Mouse (Mus musculus): ENCODE data around the gene Trim80.

The Trim80 gene

DNA sequence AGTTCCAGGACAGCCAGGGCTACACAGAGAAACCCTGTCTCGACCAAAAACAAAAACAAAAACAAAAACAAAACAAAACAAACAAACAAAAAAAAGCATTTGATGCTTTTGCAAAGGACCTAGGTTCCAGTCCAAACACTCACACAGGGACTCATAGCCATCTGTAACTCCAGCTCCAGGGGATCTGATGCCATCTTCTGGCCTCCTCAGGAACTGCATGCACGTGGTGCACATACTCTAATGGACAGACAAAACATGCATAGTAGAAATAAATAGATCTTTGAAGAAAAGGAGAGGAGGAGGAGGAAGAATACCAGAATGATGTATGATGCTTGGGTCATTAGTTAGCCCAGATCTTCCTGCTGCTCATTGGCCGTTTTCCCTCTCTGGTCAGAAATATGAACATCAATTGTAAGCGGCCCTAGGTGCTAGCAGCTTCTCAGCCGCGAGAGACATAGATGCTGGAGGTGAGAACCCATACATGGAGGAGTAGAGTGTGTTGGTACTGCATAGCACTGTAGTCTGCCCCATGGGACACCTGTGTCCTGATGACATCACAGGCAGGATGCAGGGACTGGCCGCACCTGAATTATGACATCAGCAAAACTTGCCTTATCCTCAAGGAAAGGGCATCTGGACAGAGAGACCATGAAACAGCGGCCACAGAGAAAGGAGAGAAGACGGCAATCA, at the start of gene Trim80:
TSS of gene Trim80 (plus strand) at position 640 of the 690 bp plus-strand sequence.
- DNase-seq (ENCODE audit: low read depth), result peak; percentile 34

DNA sequence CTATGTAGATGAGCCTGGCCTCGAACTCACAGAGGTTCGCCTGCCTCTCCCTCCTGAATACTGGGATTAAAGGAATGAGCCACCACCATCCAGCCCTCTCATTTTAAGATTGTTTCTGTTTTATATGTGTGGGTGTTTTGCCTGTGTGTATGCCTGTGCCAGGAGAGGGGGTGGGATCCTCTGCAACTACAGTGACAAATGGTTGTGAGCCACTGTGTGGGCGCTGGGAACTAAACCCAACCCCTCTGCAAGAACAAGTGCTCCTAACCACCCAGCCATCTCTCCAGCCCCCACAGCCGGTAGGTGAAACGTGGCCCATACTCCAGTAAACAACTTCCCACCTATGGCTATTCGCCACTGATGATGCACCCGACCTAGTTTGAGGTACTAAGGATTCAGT, 49.0 kb upstream of the Trim80 start:
- DNase-seq (ENCODE audit: low read depth), result no peak

DNA sequence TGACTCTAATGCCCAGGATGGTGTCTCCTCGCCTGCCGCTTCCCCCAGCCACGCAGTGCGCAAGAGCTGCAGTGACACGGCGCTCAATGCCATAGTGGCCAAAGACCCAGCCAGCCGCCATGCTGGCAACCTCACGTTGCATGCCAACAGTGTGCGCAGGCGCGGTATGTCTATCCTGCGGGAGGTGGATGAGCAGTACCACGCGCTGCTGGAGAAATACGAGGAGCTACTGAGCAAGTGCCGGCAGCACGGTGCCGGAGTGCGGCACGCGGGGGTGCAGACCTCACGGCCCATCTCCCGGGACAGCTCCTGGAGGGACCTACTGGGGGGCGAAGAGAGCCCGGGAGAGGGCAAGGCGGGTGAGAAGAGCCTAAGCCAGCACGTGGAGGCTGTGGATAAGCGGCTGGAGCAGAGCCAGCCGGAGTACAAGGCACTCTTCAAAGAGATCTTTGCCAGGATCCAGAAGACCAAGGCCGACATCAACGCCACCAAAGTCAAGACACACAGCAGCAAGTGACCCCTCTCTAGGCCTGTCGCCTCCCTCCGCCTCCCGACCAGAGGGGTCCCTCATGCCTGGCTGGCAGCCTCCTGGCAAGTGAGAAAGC, 46.5 kb upstream of the Trim80 start:
- DNase-seq (ENCODE audit: low read depth), result no peak

DNA sequence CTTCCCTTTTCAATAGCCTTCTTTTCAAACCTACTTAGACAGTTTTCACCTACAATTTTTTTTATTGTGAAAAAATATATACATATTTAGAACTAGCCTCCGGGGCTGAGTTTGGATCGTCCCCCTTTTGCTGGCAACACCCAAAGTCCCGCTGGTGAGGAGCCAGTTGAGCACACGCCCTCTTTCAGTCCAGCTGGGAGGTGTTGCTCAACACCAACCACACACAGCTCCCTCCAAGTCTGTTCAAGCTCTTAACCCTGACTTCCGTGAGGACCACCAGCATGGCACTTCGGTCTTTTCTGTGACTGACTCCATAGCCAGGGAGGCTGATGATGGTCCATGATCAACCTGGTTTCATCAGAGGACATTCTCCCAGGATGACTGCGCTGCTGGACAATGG, 42.3 kb upstream of the Trim80 start:
- peak; percentile 79 for DNase-seq (ENCODE audit: low read depth)

DNA sequence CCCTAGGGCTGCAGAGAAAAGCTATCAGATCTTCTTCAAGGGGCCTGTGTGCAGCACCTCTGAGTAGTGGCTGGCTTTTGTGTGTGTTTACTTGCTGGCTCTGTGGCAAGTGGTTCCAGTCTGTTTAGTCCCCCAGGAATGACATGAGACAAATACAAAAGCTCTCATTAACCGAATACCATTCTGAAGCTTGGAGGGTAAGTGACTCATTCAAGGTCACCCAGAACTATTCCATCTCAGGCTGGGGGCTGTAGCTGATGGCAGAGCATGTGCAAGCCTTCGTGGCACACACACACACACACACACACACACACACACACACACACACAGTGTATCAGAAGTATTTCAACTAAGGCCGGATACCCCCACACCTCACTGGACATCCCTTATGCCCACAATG, 40.2 kb upstream of the Trim80 start:
- DNase-seq (ENCODE audit: low read depth), result peak; percentile 46

DNA sequence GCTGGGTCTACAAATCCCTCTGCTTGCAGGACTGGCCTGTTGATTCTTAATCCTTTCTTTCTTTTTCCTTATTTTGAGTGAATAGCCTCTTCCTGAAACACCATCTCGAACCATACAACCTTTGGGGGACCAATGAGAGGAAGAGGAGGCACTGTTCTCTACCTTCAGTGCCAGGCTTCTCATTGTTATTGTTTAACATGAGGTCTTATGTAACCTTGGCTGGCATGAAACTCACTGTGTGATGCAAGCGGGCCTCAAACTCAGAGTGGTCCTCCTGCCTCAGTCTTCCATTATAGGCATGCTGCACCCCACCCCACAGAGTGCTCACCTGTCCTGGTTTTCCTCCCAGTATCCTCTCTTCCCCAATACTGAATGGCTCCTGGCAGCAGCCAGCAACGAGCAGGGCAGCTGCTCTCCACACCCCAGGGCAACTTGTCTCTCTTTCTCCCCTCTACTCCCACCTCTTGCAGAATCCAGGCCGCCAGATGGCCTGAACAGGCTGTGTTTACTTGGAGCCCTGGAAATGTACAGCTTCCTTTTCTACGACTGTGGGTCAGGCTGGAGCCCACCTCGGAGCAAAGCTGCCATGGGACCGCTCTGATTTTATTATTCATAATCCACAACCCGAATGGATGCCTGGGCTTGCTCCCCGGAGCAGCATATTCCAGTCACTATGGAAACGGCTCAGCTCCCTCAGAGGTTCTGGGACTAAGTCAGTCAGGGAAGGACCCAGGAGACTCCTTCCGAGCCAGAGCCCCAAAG, 39.5 kb upstream of the Trim80 start:
- DNase-seq (ENCODE audit: low read depth), result peak; percentile 31

DNA sequence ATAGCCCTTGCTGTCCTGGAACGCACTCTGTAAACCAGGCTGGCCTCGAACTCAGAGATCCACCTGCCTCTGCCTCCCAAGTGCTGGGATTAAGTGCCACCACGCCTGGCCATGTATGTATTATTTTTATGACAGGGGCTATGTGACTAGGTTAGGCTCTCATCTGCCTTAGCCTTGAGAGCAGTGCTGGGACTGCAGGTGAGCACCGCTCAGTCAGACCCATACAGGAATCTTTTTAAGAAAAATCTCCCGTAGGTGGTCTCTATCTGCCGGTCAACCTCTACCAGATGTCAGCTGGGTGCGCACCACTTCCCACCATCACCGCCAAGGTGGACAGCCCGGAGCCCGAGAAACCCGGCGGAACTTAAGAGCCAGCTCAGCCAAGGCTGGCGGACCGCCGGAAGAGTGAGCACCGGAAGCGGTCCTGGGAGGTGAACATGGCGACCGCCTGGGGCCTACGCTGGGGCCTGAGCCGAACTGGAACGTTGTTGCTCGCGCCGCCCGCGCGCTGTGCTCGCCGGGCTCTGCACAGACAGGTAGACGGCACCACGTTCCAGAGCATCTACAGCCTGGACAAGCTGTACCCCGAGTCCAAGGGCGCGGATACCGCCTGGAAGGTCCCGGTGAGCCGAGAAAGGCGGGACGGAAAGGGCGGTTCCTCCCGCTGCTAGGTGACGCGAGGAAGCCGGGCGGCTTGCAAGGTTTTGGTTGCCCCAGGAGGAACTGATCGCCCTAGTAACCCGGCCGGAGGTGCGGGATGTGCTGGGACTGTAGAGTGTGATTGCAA, 36.8 kb upstream of the Trim80 start, which contains the start of gene Mrpl58:
TSS of gene Mrpl58 (plus strand) at position 415 of the 787 bp plus-strand sequence.
- peak; percentile 94 for DNase-seq (ENCODE audit: low read depth)

DNA sequence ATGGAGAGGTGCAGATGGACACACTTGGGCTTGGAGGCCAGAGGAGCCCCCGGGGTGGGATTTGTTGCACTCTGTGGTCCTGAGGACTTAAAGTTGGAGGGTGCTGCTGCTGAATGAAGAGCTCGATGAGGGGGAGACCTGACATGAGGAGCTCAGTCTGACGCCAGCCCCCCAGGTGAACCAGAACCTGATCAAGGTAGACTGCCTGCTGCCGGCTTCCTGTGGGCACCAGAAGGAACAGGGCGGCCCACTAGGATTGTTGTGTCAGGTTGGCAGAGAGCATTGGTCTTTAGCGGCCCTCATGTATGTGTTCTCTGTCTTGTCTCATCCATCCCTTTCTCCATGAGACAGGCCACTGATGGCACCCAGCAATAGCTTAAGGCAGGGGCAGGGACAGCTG, 34.6 kb upstream of the Trim80 start:
- DNase-seq (ENCODE audit: low read depth), result no peak

DNA sequence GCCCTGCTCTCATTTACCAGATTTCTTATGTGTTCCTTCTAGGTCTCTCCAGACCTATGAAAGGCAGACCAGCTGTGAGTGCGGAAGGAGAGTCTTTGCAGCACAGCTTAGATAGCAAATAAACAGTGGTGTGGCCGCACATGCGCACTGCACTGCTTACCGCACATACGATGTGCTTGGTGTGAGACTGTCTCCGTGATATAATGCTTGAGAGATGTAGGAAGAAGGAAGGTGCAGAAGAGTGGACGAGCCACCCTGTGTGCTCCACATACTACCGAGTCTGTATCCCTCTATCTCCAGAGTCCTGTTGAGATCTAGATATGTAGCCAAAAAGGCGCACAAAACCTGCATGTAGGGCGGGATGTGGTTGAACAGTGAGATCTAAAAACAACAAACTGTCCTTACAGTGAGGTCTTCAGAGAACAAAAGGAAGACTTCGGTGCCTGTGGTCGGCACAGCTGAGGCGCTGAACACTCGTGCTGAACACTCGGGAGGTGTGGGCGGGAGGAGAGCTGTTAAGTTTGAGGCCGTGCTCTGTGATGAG, 33.4 kb upstream of the Trim80 start:
- no peak for DNase-seq (ENCODE audit: low read depth)

DNA sequence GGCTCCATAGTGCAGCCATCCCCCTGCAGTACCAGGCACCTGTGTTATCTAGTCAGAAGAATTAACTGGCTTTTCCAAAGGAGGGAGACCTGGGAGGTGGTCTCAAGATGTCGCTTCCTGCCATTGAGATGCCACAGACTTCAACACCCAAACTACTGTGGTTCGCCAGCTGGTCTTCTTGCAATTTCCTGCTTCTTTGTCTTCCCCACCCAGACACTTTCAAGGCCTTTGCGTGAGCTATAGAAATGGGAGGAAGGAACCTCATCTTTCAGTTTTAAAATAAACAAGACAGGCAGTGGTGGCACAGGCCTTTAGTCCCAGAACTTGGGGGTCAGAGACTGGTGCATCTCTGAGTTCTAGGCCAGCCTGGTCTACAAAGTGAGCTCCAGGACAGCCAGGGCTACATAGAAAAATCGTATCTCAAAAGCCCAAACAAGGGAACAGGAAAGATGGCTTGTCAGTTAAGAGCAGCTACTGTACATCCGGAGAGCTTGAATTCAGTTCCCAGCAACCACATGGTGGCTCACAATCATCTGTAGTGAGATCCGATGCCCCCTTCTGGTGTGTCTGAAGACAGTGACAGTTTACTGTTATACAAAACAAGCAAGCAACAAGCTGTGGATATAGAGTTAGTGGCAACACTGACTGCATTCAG, 32.0 kb upstream of the Trim80 start:
- DNase-seq (ENCODE audit: low read depth), result no peak

DNA sequence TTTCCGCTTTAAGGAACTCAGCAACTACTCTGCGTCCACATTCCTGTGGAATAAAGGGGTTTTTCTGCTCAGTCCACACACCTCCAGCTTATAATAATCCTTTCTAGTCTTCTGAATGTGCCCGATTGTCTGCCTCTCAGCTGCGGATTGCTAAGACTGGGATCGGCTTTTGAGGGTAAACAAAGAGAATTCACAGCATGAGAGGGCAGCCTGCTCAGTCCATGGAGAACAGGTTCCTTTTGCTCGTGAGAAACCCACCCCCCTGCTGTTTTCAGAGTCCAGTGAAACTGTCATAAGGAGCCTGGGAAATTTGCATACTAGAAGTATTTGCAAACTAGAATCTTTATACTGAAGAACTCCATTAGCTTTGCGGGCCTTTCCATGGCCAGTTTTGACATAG, 30.8 kb upstream of the Trim80 start:
- DNase-seq (ENCODE audit: low read depth), result no peak

DNA sequence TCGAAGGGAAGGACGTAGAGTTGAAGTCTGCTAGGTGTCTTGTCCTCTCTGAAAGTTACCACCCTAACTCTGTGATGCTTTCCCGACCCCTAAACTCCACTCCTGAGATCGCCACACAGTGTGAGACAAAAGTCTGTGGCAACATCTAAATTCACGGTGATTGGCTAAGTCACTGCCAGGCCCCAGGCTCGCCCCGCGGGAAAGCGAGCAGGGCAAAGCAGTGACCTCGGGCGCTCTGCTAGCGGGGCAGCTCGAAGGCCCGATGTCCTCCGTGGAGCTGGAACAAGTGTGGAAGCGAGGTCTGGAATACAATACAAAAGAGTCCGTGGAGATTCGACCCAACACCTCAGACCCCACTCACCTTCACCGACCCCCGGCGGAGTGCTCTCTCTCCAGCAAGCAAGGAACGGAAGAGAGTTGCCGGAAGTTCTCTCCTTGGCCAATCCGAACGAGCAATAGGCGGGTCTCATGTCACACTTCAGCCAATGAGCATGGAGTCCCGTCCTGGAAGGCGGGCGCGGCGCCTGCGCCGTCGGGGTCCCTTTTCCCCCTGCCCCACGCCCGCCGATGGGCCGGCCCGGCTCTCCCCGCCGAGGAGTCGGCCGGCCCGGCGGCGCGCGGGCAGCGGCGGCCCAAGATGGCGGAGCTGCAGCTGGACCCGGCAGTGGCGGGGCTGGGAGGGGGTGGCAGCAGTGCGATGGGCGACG, 20.7 kb upstream of the Trim80 start, which contains the start of the genes Atp5h and Kctd2:
TSS of gene Atp5h (minus strand) at position 432 of the 707 bp plus-strand sequence.
TSS of gene Kctd2 (plus strand) at position 598 of the 707 bp plus-strand sequence.
- peak; percentile 98 for DNase-seq (ENCODE audit: low read depth)

DNA sequence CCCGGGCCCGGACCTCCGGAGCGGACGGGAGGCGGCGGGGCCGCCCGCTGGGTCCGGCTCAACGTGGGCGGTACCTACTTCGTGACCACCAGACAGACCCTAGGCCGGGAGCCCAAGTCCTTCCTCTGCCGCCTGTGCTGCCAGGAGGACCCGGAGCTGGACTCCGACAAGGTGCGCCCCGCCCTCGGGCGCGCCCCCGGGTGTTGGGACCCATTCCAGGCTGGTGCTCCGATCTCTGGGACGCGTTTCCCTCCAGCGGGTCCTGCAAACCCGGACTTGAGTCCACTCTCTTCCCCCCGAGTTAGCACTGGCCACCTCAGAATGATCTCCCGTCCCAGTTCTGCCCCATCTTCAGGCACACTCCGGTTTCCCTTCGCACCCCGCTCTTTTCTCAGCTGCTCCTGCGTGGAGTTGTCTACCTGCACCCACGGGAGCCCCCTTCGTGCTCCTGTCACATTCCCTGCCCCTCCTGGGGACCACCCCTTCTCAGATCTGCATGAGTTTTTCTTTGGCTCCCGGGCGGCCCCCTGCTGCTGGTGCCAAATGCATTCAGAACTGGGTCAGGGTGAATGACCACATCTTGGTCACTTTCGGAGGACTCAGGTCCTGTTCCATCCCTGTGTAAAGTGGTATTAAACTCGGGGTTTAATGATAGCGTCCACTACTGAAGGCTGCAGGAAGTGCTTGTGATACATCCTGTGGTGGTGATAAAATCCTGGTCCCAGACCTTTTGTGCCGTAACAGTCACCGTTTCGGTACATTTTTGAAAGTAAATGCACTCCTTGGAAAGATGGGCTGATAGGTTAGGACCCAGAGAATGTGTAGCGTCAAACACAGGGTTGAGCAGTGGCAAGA, 19.8 kb upstream of the Trim80 start:
- DNase-seq (ENCODE audit: low read depth), result peak; percentile 75

DNA sequence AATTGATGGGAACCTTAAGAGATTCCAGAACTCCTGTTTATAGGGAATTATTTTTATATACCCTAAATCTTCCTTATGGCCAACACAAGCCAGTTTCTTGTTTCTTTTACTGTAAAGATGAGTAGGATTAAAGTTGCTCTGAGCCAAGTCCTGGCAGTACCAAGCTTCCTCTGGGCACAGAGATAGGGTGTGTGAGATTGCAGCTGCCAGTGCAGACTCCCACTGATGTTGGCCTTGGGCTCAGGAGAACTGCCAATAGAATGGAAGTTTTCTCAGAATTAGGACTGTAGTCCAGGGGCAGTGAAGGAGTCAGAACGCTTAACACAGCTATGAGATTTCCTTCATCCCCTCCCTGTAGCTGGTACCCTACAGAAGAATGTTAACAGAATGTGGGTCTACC, 19.0 kb upstream of the Trim80 start:
- DNase-seq (ENCODE audit: low read depth), result peak; percentile 13

DNA sequence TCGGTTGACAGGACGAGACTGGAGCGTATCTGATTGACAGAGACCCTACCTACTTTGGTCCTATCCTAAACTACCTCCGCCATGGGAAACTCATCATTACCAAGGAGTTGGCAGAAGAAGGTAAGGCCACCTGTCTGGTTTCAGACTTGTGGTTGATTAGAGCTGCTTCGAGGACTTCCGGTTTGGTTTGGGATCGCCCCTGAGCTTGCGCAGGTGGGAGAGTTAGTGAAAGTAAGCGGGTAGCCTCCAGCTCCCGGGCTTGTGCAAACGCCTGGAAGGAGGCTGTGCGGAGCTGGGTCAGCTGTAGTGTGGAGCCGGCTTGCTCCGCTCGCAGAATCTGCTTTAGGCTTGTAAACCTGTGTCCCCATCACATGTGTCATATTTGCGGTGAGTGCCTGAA, 18.4 kb upstream of the Trim80 start:
- no peak for DNase-seq (ENCODE audit: low read depth)

DNA sequence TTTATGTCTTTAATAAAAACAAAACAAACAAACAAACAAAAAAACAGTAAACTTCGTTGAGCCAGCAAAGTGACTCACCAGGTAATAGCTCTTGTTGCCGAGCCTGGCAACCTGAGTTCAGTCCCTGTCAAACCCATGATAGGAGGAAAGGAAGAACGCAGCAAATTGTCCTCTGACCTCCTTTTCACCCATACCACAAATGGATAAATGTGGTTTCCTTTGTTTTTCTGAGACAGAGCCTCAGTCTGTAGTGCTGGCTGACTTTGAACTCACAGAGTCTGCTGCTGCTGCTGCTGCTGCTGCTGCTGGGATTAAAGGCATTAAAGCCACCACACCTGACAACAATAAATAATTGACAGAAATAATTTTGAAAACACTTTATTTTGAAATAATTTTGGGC, 17.3 kb upstream of the Trim80 start:
- no peak for DNase-seq (ENCODE audit: low read depth)

DNA sequence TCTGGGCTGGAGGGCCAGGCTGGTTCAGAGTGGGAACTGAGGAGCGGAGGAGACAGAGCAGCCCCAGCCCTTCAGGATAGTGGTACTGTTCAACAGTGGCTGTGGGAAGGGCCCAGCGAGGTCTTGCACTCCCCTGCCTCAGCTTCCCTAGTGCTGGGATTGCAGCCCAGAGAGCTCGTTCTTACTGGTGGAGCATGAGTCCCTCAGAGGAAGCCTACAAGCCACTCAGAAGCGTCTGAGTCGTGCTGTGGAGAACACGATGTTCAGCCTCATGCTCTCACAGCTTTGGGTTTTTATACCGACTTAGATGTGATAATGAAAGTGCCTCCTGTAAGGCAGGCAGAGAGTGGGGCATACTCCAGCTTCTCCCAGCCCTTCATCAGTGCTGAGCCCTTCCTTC, 15.7 kb upstream of the Trim80 start:
- no peak for DNase-seq (ENCODE audit: low read depth)

DNA sequence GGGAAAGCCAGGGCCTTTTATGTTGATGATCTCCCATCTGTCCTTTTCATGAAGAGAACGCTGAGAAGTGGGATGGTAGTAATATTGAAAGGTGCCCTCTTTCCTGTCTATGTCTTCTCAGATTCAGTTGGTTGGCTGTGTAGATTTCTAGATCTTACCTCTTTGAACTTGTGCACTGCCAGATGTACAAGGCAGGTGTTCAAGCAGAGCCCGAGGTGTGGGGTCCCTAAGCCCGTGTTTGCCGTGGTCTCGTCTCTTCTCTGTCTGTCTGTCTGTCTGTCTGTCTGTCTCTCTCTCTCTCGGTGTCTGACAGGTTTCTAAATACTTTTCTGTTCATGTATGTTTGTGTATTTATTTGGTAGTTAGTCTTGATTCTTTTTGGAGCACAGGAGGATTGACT, 14.7 kb upstream of the Trim80 start:
- no peak for DNase-seq (ENCODE audit: low read depth)

DNA sequence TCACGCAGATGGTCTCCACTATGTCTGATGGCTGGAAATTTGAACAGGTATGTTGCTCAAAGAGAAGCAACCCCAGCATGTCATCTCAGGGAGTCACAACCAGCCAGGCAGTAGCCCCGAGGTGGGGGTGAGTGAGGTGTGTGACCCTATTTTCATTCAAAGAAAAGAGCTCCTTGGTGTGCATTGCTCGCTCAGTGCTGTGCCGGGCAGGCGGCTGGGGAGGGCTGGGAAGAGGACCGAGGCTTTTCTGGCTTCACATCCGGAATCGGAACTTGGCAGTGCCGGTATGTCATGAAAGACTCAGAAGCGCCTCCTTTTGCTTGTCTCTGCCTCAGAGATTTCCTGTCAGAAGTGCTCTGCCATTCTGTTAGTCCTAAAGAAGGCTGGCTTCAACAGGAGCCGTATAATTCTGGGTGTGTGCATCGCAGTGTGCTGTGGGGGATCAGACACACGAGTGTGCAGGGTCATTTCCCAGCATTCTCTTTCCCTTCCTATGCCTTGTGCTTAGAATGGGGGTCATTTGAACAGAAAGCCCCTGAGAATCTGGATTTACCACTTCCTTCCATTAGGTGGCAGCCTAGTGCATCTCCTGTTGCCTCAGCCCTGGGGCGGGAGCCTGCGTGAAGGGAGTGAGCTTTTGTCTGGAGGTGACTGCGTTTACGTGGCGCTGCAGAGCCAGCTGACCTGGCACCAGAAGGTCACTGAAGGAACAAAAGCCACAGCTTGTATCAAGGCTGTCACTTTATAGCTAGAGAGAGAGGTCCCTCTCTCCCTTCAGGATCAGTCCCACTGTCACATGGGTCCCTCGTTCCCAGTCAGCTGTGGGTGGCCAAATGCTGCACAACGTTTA, 12.6 kb upstream of the Trim80 start:
- peak; percentile 78 for DNase-seq (ENCODE audit: low read depth)

Data from NIH3T3 (cell line).